Mouse (Mus musculus) E14TG2a.4 (cell line): ENCODE measurements around the gene Cdkn2aip.
A peak's percentile ranks its signal among the peaks of the same experiment; 100 is the strongest.

Experiments used
- H3K27me3 ChIP-seq: 2 replicates; pipeline ENCODE4 v1.6.1; 2014; ENCODE audit warnings: low read length, control low read depth; ENCODE audit not compliant: insufficient read depth
- H3K36me3 ChIP-seq: 2 replicates; pipeline ENCODE4 v1.6.1; 2014; ENCODE audit warnings: low read length, control low read depth; ENCODE audit not compliant: insufficient read depth
- H3K4me1 ChIP-seq: replicated peaks from 2 replicates; pipeline ENCODE4 v1.6.1; 2014; ENCODE audit warnings: low read depth, low read length, control low read depth
- H3K4me3 ChIP-seq: replicated peaks from 2 replicates; pipeline ENCODE4 v1.5.1; 2014; ENCODE audit warnings: mild to moderate bottlenecking, low read length
- H3K9me3 ChIP-seq: 2 replicates; pipeline ENCODE4 v1.6.1; 2014; ENCODE audit warnings: low read length, control low read depth
- CTCF ChIP-seq: conservative IDR thresholded peaks from 2 replicates; pipeline ENCODE4 v1.5.1; 2014; ENCODE audit warnings: low read length
- NANOG ChIP-seq: IDR thresholded peaks from 2 replicates; pipeline ENCODE4 v1.6.1; 2014; ENCODE audit warnings: borderline replicate concordance, low read length, mixed read lengths
- POU5F1 ChIP-seq: IDR thresholded peaks from 2 replicates; pipeline ENCODE4 v1.6.1; 2014; ENCODE audit warnings: low read length, borderline replicate concordance

The Cdkn2aip gene

GRCm38 (mm10) chr8:47744803-47745202 is 31.1 kb upstream of the Cdkn2aip start:
- Histone ChIP-seq H3K4me1 (peaks cover 42% of the 10 kb centered on the region), H3K36me3 (no peaks in the 10 kb centered on the region), H3K27me3 (peaks cover 37% of the 10 kb centered on the region), H3K9me3 (no peaks in the 10 kb centered on the region), H3K4me3 (no peak overlapping the region)
- no peak for TF ChIP-seq NANOG
- TF ChIP-seq CTCF: no peak

DNA sequence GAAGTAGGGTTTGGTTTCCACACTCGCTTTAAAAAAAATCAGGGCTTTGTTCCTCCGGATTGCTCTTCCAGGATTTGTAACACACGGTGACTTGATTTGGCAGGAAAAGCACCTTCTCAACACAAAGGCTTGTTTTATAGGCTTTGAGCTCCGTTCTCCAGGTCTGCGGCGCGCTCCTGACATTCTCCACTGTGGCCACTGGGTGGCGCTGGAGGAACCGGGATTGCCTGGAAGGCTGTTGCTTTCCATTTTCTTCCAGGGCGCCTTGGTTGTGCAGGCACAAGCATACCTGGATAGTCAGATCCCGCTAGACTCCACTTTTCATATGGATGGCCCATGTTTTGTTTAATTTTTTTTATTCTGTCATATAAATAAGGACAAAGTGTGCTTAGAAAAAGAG is 29.7 kb upstream of the Cdkn2aip start:
- Histone ChIP-seq H3K9me3 (no peaks in the 10 kb centered on the region), H3K4me3 (no peak overlapping the region), H3K27me3 (peaks cover 42% of the 10 kb centered on the region), H3K36me3 (no peaks in the 10 kb centered on the region), H3K4me1 (peaks cover 35% of the 10 kb centered on the region)
- TF ChIP-seq CTCF (peak; percentile 88), NANOG (no peak), POU5F1 (no peak)

DNA sequence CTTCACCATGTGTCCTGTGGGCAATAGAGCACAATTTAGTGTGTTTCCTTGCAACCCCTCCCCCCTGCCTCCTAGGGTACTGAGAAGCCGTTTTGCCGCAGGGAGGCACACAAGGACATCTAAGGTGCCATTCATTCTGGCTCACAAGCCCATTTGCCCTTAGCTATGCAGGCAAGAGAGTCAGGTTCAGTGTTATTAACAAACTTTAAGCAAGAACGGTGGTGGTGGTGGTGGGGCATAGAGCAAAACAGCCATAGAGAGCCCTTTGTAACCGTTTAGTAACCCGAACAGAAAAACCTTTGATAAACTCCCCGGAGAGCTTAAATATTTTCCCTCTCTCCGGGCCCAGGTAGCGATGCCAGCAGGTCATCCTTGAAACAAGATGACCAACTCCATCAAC is 29.3 kb upstream of the Cdkn2aip start:
- TF ChIP-seq NANOG: no peak
- no peak for TF ChIP-seq POU5F1
- no peak for TF ChIP-seq CTCF
- peaks cover 35% of the 10 kb centered on the region for H3K4me1 ChIP-seq
- H3K9me3 ChIP-seq: no peaks in the 10 kb centered on the region
- no peaks in the 10 kb centered on the region for H3K36me3 ChIP-seq
- H3K4me3 ChIP-seq: peak overlapping the region; percentile 17; the same call in 1 of the 2 replicates
- peaks cover 45% of the 10 kb centered on the region for H3K27me3 ChIP-seq

- TF ChIP-seq POU5F1 (no peak), NANOG (no peak), CTCF (no peak)
- Histone ChIP-seq H3K4me1 (peaks cover 35% of the 10 kb centered on the region), H3K4me3 (peak overlapping the region; percentile 17; the same call in 1 of the 2 replicates)
These were observed 28.6 kb upstream of the Cdkn2aip start for GRCm38 (mm10) chr8:47742372-47742771.

GRCm38 (mm10) chr8:47737120-47737519 is 23.4 kb upstream of the Cdkn2aip start:
- TF ChIP-seq CTCF (no peak), NANOG (no peak), POU5F1 (no peak)
- Histone ChIP-seq H3K4me1 (peaks cover 4% of the 10 kb centered on the region; the same call in 1 of the 2 replicates), H3K9me3 (no peaks in the 10 kb centered on the region)

More at GRCm38 (mm10) chr8:47742372-47742771, 28.6 kb upstream of the Cdkn2aip start:
- Histone ChIP-seq H3K9me3 (no peaks in the 10 kb centered on the region), H3K27me3 (peaks cover 45% of the 10 kb centered on the region), H3K36me3 (no peaks in the 10 kb centered on the region)

DNA sequence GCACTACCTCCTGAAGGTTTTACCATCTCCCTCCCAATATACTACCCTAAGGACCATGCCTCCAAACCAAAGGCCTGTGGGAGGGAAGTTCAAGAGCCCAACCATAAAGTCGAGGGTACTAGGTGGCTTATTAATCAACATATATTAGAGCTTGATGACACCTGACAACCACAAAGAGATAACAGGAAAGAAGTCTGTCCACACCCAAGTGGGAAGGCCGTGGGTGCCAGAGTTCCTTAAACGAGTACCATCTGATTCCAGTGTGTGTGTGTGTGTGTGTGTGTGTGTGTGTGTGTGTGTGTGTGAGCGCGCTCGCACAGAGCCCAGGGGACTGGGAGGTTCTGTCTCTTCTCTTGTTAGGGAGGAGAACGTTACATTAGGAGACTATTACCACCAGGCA is 15.6 kb upstream of the Cdkn2aip start:
- peaks cover 69% of the 10 kb centered on the region for H3K27me3 ChIP-seq
- peaks cover 40% of the 10 kb centered on the region for H3K4me1 ChIP-seq
- no peaks in the 10 kb centered on the region for H3K36me3 ChIP-seq
- no peaks in the 10 kb centered on the region for H3K9me3 ChIP-seq
- no peak for TF ChIP-seq NANOG
- no peak for TF ChIP-seq CTCF
- no peak for TF ChIP-seq POU5F1
- no peak overlapping the region for H3K4me3 ChIP-seq

More at GRCm38 (mm10) chr8:47737120-47737519, 23.4 kb upstream of the Cdkn2aip start:
- no peaks in the 10 kb centered on the region for H3K36me3 ChIP-seq
- peaks cover 55% of the 10 kb centered on the region for H3K27me3 ChIP-seq
- H3K4me3 ChIP-seq: no peak overlapping the region

GRCm38 (mm10) chr8:47726945-47727344 is 13.2 kb upstream of the Cdkn2aip start:
- Histone ChIP-seq H3K36me3 (no peaks in the 10 kb centered on the region), H3K4me3 (no peak overlapping the region), H3K9me3 (no peaks in the 10 kb centered on the region), H3K27me3 (peaks cover 75% of the 10 kb centered on the region), H3K4me1 (peaks cover 41% of the 10 kb centered on the region)
- TF ChIP-seq NANOG (peak; percentile 99), POU5F1 (peak; percentile 61; the same call in 1 of the 2 replicates), CTCF (no peak)

DNA sequence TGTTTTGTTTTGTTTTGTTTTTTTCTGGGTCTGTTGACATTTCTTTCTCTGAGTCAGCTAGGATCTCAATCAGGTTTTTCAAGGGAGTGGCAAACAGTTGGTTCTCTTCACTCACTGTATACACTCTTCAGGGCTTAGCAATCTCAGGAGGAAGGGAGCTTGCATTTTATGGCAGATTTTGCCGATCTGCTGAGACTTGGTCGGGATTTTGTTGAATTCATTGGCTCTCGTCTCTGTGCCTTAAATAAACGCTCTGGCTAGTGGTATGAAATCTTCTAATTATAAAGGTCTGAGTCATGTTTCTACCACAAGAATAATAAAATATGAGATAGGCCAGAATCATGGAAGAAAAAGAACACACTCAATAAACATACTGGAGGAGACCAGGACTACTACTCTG is 7.9 kb upstream of the Cdkn2aip start:
- H3K4me1 ChIP-seq: peaks cover 37% of the 10 kb centered on the region

DNA sequence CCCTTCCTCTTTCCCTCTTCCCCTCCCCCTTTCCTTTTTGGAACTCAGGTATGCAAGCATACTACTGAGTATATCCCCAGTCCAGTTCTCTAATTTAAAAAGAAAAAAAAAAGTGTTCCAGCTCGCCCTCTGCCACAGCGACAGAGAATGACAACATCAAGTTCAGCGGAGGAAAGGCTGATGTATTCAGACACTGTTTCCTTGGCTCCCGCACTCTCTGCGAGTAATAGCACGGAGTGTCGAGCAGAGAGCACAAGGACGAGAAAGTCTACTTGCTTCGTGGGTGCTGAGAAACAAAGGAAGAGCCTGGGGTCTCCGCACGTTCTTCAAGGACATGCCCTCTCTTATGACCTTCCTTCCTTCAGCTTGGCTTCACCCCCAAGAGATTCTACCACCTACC is 4.9 kb upstream of the Cdkn2aip start:
- H3K4me3 ChIP-seq: 0 out of 2 replicates have a peak overlapping the region, but pooled peaks have one; percentile 29
- peaks cover 56% of the 10 kb centered on the region for H3K27me3 ChIP-seq
- TF ChIP-seq NANOG: no peak
- TF ChIP-seq POU5F1: no peak
- no peak for TF ChIP-seq CTCF
- H3K36me3 ChIP-seq: no peaks in the 10 kb centered on the region
- peaks cover 30% of the 10 kb centered on the region for H3K4me1 ChIP-seq
- no peaks in the 10 kb centered on the region for H3K9me3 ChIP-seq

More for the DNA sequence above, 7.9 kb upstream of the Cdkn2aip start:
- Histone ChIP-seq H3K27me3 (peaks cover 78% of the 10 kb centered on the region), H3K9me3 (no peaks in the 10 kb centered on the region), H3K36me3 (no peaks in the 10 kb centered on the region), H3K4me3 (no peak overlapping the region)
- no peak for TF ChIP-seq CTCF
- no peak for TF ChIP-seq NANOG
- no peak for TF ChIP-seq POU5F1
